Mouse (Mus musculus) megakaryocyte-erythroid progenitor cell, adult 5-6 weeks (primary cell): ENCODE data around the gene Parn. TPM values are rescaled to one million over a fixed set of nuclear protein-coding genes. Genes with fewer than 3 reads are reported as not detected.
A peak's percentile ranks its signal among the peaks of the same experiment; 100 is the strongest.

Experiments
- ATAC-seq: replicated peaks from 2 replicates; pipeline ENCODE4 v1.8.0; 2016; ENCODE audit warnings: mild to moderate bottlenecking, inconsistent platforms; ENCODE audit not compliant: severe bottlenecking, poor library complexity, low FRiP score, low TSS enrichment
- total RNA-seq, 2 experiments: library from RNA; stranded (forward) in 1 of 2; stranded (reverse) in 1 of 2; fragments of 200-1000, 215-1000 nt in 1 of 2; fragments of >200 nt in 1 of 2; fragmentation: Nextera tagmentation in 1 of 2; gene quantifications; 2 replicates each; pipeline ENCODE4 v1.2.3; 2014 to 2017

Parn gene
- total RNA-seq, 2 experiments from 2014 or later, result 29.3 to 83.2 TPM

- ATAC-seq, result peak; percentile 57; the same call in 1 of the 2 replicates
These were observed 100.4 kb downstream of the Parn start for GRCm38 (mm10) chr16:13567614-13568013.

- no peak for ATAC-seq
These were observed 101.6 kb downstream of the Parn start for GRCm38 (mm10) chr16:13566351-13566750.

- ATAC-seq, result no peak
These were observed 102.7 kb downstream of the Parn start for GRCm38 (mm10) chr16:13565291-13565690.

- no peak for ATAC-seq
These were observed 110.2 kb downstream of the Parn start for GRCm38 (mm10) chr16:13557784-13558183.

GRCm38 (mm10) chr16:13556954-13557470 lies 111.0 kb downstream of the Parn start:
- ATAC-seq, result no peak

- ATAC-seq, result no peak
These were observed 111.5 kb downstream of the Parn start for GRCm38 (mm10) chr16:13556446-13556845.

GRCm38 (mm10) chr16:13550667-13551066 lies 117.3 kb downstream of the Parn start:
- no peak for ATAC-seq

- ATAC-seq, result no peak
These were observed 118.0 kb downstream of the Parn start for GRCm38 (mm10) chr16:13549976-13550375.

- no peak for ATAC-seq
These were observed 126.2 kb downstream of the Parn start for GRCm38 (mm10) chr16:13541816-13542215.

GRCm38 (mm10) chr16:13541121-13541747 lies 126.7 kb downstream of the Parn start:
- ATAC-seq, result no peak

- no peak for ATAC-seq
These were observed 128.9 kb downstream of the Parn start for GRCm38 (mm10) chr16:13538933-13539648.

GRCm38 (mm10) chr16:13538213-13538932 lies 129.6 kb downstream of the Parn start:
- ATAC-seq, result no peak

- no peak for ATAC-seq
These were observed 131.6 kb downstream of the Parn start for GRCm38 (mm10) chr16:13536404-13536803.

- no peak for ATAC-seq
These were observed 132.1 kb downstream of the Parn start for GRCm38 (mm10) chr16:13535856-13536255.

- ATAC-seq, result peak; percentile 73
These were observed 135.1 kb downstream of the Parn start for GRCm38 (mm10) chr16:13532840-13533239.

GRCm38 (mm10) chr16:13531279-13531678 lies 136.7 kb downstream of the Parn start:
- ATAC-seq, result no peak

GRCm38 (mm10) chr16:13521359-13521758 lies 146.6 kb downstream of the Parn start:
- ATAC-seq, result no peak

- no peak for ATAC-seq
These were observed 147.7 kb downstream of the Parn start for GRCm38 (mm10) chr16:13520301-13520700.

- ATAC-seq, result no peak
These were observed 151.8 kb downstream of the Parn start for GRCm38 (mm10) chr16:13516214-13516613.

- ATAC-seq, result no peak
These were observed 152.4 kb downstream of the Parn start for GRCm38 (mm10) chr16:13515524-13515923.
